Mouse (Mus musculus) hindbrain, embryonic 16.5 days (tissue): ENCODE results near the gene Dennd2a. TPM values are rescaled to one million over a fixed set of nuclear protein-coding genes. Genes with fewer than 3 reads are reported as not detected.
"Not testable (repeated sequence)": the region's sequence is repeated elsewhere in the genome, so short reads cannot be mapped to it uniquely, and the experiment has no call there.

Source experiments
- ATAC-seq: fragments of 200-750 bp; cut with Nextera tagmentation; 2 replicates; pipeline ENCODE4 v1.8.0; 2017; ENCODE audit warnings: moderate TSS enrichment, moderate library complexity
- H3K27ac ChIP-seq: fragments of 300-500 bp; sonication (generic); 2 replicates; pipeline ENCODE4 v1.5.1; 2014; ENCODE audit warnings: low read depth, mild to moderate bottlenecking, control low read depth, low read length, moderate library complexity
- H3K27me3 ChIP-seq: fragments of 300-500 bp; sonication (generic); replicated peaks from 2 replicates; pipeline ENCODE4 v1.6.1; 2014; ENCODE audit warnings: low read length; ENCODE audit not compliant: control insufficient read depth, insufficient read depth
- H3K36me3 ChIP-seq: fragments of 300-500 bp; sonication (generic); 2 replicates; pipeline ENCODE4 v1.6.1; 2014; ENCODE audit warnings: mild to moderate bottlenecking, low read length, moderate library complexity, mixed read lengths; ENCODE audit not compliant: control insufficient read depth, insufficient read depth
- H3K4me1 ChIP-seq: fragments of 300-500 bp; sonication (generic); 2 replicates; pipeline ENCODE4 v1.6.1; 2014; ENCODE audit warnings: low read depth, low read length; ENCODE audit not compliant: control insufficient read depth, insufficient read depth
- H3K4me2 ChIP-seq: fragments of 300-500 bp; sonication (generic); 2 replicates; pipeline ENCODE4 v1.6.1; 2014; ENCODE audit warnings: mild to moderate bottlenecking, low read length, control low read depth, moderate library complexity
- H3K4me3 ChIP-seq: fragments of 300-500 bp; sonication (generic); 2 replicates; pipeline ENCODE4 v1.5.1; 2014; ENCODE audit warnings: mild to moderate bottlenecking, low read length, control low read depth, moderate library complexity
- H3K9ac ChIP-seq: fragments of 300-500 bp; sonication (generic); 2 replicates; pipeline ENCODE4 v1.6.1; 2014; ENCODE audit warnings: low read depth, mild to moderate bottlenecking, control low read depth, low read length, moderate library complexity
- H3K9me3 ChIP-seq: fragments of 300-500 bp; sonication (generic); 2 replicates; pipeline ENCODE4 v1.6.1; 2014; ENCODE audit warnings: mild to moderate bottlenecking, low read length, moderate library complexity; ENCODE audit not compliant: control insufficient read depth
- WGBS: fragments of 180-500 bp; shearing (Covaris S2); extraction: QIAGEN DNeasy Blood & Tissue Kit; methylation state at CpG from one replicate; pipeline ENCODE4 v1.1.7; 2014; 5-methylcytosine and 5-hydroxymethylcytosine counted together
- polyA plus RNA-seq: library from polyadenylated mRNA; unstranded; fragments of >200 nt; fragmentation: Nextera tagmentation; extraction: Ambion mirVana; gene quantifications from 2 replicates; pipeline ENCODE4 v1.2.1, GENCODE M21; 2015

Dennd2a gene
- polyA plus RNA-seq, 1 experiment from 2014 or later: 12.8 TPM

DNA sequence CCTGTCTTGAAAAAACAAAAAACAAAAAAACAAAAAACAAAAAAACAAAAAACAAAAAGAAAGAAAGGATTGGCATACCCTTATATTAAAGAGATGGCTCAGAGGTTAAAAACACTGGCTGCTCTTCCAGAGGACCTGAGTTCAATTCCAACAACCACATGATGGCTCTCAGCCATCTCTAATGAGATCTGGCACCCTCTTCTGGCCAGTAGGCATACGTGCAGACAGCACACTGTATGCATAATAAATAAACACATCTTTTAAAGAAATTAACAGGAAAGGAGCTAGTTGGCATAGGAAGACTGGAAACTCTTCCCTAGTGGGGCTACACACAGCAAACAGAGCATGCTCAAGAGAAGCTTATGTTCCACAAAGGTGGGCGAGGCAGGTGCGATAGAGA, 106.6 kb downstream of the Dennd2a start:
- H3K9ac ChIP-seq: no peak overlapping the region
- H3K27me3 ChIP-seq: no peaks in the 10 kb centered on the region
- H3K4me3 ChIP-seq: no peak overlapping the region
- H3K9me3 ChIP-seq: no peaks in the 10 kb centered on the region
- no peaks in the 10 kb centered on the region for H3K36me3 ChIP-seq
- no peak overlapping the region for H3K4me2 ChIP-seq
- WGBS: 76% methylated on average over 3 of the region's 3 CpGs
- no peak overlapping the region for H3K27ac ChIP-seq
- H3K4me1 ChIP-seq: no peaks in the 10 kb centered on the region
- ATAC-seq: no peak

DNA sequence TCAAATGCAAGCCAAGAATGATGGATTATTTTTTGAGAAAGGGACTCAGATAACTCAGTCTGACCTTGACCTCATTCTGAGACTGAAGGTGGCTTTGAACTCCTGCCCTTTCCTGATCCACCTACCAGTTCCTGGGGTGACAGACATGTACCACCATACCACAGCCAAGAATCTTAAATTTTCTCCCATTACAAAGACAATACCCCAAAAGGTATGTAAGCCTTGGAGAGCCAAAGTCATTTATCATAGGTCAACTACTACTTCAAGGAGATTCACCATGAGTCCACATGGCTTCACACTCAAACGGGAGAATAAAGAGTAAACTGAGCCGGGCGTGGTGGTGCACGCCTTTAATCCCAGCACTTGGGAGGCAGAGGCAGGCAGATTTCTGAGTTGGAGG, 107.1 kb downstream of the Dennd2a start:
- H3K27me3 ChIP-seq: no peaks in the 10 kb centered on the region
- H3K36me3 ChIP-seq: no peaks in the 10 kb centered on the region
- no peak overlapping the region for H3K27ac ChIP-seq
- no peak overlapping the region for H3K4me3 ChIP-seq
- 94% methylated on average over 4 of the region's 4 CpGs for WGBS
- H3K9me3 ChIP-seq: no peaks in the 10 kb centered on the region
- no peaks in the 10 kb centered on the region for H3K4me1 ChIP-seq
- ATAC-seq: no peak
- no peak overlapping the region for H3K4me2 ChIP-seq
- no peak overlapping the region for H3K9ac ChIP-seq

DNA sequence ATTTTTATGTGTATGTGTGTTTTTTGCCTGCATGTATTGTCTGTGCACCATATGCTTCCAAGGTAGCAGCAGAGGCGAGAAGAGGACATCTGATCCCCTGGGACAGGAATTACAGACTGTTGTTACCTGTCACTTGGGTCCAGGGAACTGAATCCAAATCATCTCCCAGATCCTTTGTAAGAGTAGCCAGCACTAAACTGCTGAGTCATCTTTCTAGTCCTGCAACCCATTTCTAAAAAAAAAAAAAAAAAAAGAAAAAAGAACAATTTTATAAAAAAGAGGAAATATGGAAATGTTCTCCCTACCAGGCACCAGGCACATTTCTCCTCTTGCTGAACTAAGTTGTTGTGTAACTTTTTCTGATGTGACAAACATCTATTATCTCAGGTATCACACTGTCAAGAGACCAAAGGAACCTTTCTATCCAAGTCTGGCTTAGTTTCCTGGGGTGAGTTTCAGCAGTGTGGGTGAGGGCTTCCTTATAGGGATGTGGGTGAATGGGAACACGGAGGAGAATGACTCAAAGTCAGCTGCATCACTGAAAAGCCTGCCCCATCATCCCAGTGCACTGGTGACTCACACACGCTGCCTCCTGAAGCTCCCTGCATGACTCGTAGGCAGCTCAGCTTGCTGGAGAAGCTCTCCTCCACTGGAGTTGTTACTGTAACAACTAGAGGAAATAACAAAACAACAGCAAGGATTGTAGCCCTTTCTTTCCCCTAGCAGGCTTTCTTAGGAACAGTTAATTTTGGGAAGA, 110.1 kb downstream of the Dennd2a start:
- Histone ChIP-seq H3K9me3 (no peaks in the 10 kb centered on the region), H3K4me3 (no peak overlapping the region), H3K4me2 (no peak overlapping the region), H3K9ac (no peak overlapping the region), H3K36me3 (no peaks in the 10 kb centered on the region), H3K4me1 (no peaks in the 10 kb centered on the region), H3K27me3 (no peaks in the 10 kb centered on the region), H3K27ac (no peak overlapping the region)
- ATAC-seq: no peak
- WGBS: 57% methylated on average over 4 of the region's 4 CpGs

DNA sequence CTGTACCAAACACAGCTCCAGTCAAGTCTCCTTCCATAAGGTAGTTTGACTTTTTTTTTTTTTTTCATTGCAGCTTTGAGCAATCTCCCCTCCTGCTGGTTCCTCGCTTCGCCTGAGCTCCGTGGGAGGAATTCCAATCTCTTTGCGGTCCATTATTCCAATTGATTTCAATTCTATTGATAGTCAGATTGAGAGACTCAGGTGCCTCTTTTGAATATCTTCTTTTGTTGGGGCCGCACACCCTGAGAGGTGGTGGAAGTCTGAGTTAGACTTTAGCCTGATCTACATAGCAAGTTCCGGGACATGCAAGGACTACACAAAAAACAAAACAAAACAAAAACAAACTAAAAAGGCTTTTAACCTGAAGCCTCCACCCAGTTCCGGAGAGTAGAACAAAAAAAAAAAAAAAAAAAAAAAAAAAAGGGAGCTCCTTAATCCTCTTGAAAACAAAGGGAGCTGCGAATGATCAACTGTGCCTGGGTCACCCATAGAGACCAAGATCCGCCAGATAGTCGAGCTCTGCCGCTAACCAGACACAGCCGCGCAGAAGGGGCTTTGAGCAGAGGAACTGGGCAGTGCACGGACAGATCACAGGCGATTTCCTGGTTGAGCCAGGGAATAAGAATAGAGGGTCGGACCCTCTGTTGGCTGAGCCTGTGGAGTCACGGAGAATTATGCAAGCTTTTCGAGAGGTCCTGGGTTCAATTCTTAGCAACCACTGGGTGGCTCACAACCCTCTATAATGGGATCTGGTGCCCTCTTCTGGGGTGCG, 111.7 kb downstream of the Dennd2a start:
- no peaks in the 10 kb centered on the region for H3K36me3 ChIP-seq
- ATAC-seq: no peak
- H3K9me3 ChIP-seq: no peaks in the 10 kb centered on the region
- no peaks in the 10 kb centered on the region for H3K4me1 ChIP-seq
- H3K27ac ChIP-seq: no peak overlapping the region
- H3K27me3 ChIP-seq: no peaks in the 10 kb centered on the region
- 7% methylated on average over 19 of the region's 19 CpGs for WGBS
- H3K4me3 ChIP-seq: peak overlapping the region; percentile 18; the same call in 1 of the 2 replicates
- H3K9ac ChIP-seq: no peak overlapping the region
- peak overlapping the region; percentile 42 for H3K4me2 ChIP-seq

DNA sequence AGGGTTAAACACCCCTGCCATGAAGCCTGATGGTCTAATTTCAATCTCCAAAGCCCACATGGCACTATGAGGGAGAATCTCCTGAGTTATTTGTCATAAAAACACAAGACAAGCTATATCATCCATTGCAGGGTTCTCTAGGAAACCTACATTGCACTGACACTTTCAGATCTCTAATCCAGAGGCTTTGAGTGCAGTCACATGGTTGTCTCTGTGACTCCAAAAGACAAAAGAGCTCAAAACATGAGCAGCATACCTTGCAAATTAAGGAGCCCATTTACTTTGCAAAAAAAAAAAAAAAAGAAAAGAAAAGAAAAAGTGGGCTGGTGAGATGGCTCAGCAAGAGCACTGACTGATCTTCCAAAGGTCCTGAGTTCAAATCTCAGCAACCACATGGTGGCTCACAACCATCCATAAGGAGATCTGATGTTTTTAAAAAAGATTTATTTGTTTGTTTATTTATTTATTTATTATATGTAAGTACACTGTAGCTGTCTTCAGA, 114.8 kb downstream of the Dennd2a start:
- Histone ChIP-seq H3K4me2 (no peak overlapping the region), H3K36me3 (no peaks in the 10 kb centered on the region), H3K27me3 (no peaks in the 10 kb centered on the region), H3K9me3 (no peaks in the 10 kb centered on the region), H3K27ac (no peak overlapping the region), H3K9ac (no peak overlapping the region), H3K4me1 (no peaks in the 10 kb centered on the region), H3K4me3 (no peak overlapping the region)
- ATAC-seq: no peak

DNA sequence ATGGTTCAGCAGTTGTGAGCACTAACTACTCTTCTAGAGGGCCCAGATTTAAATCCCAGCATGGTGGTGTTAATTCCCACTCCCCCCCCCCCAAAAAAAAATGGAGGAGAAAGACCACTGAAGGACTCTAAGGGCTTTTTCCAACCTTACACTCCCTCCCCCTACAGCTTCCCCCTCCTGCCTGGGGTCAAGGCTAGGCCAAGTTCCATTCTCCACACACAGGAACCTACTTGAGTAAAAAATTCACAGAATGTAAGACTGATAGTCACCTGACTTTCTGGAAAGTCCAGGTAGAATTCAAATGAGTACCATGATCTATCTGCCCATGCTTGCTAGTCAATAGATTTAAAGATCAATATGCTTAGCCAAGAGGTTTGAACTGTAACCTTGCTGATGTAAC, 117.5 kb downstream of the Dennd2a start:
- no peak overlapping the region for H3K4me2 ChIP-seq
- H3K9me3 ChIP-seq: no peaks in the 10 kb centered on the region
- H3K4me3 ChIP-seq: no peak overlapping the region
- H3K9ac ChIP-seq: no peak overlapping the region
- no peak for ATAC-seq
- no peaks in the 10 kb centered on the region for H3K4me1 ChIP-seq
- H3K27ac ChIP-seq: no peak overlapping the region
- no peaks in the 10 kb centered on the region for H3K27me3 ChIP-seq
- no peaks in the 10 kb centered on the region for H3K36me3 ChIP-seq

DNA sequence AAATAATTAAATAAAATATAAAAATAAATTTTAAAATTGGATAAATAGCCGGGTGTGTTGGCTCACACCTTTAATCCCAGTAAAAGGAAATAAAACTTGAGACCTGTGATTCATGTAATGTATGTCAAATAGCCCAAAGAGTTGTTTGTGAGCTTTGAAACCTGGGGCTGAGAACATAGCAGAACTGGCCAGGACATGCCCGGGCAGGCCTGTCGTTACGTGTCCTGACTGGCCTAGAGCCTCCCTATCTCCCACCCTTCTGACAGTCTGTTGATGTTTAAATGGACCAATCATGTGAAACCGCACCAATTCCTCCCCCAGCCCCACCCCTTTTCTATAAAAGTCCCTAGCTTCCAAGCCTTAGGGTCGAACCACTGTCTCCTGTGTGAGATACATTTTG, 120.1 kb downstream of the Dennd2a start:
- not testable (repeated sequence) for H3K9me3 ChIP-seq, H3K4me2 ChIP-seq, H3K27me3 ChIP-seq, H3K36me3 ChIP-seq, H3K27ac ChIP-seq, H3K4me1 ChIP-seq, ATAC-seq, H3K9ac ChIP-seq, H3K4me3 ChIP-seq
- 95% methylated on average over 6 of the region's 6 CpGs for WGBS

DNA sequence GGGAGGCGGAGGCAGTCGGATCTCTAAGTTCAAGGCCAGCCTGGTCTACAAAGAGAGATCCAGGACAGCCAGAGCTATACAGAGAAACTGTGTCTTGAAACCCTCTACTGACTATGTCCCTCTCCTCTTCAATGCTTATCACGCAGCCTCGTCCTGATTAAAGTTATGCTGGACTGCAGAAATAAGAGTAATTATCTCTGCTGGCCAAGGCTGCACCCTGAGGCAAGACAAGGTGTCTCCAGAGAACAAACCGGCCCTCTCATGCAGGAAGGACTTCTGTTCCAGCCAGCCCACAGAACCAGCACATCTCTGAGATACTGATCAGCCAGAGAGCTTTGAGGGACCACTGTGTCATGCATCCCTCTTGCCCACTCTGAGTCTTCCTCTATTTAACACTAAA, 121.8 kb downstream of the Dennd2a start:
- WGBS: 68% methylated on average over 5 of the region's 5 CpGs
- ATAC-seq: no peak

DNA sequence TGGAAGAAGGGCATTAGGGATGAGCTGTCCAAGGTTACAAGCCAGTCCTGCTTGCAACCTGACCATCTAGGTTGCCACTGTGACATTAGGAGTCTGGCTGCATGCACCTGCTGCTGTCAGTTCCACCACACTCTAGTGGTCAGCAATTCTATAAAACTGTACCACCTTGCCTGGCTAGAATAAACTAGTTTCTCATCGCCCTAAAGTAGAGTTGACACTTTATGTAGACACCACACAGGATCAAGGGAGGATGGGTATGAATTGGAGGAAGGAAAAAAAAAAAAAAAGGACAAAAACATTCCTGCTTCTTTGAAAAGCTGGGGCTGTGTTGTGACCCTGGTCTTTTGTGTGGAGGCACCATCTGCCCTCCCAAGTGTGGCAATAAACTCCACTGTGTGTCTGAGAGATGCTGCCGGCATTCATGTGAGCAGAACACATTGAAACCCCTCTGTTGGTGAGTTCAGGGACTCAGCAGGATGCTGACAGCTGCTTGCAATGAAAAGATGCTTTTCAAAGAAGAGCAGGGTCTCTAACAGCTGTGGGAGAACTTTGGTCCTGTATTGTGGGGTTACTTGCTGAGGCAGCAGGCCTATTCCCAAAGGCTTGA, 122.7 kb downstream of the Dennd2a start:
- no peak overlapping the region for H3K4me3 ChIP-seq
- 13% methylated on average over 2 of the region's 2 CpGs for WGBS
- no peaks in the 10 kb centered on the region for H3K4me1 ChIP-seq
- no peak for ATAC-seq
- H3K36me3 ChIP-seq: no peaks in the 10 kb centered on the region
- H3K27me3 ChIP-seq: no peaks in the 10 kb centered on the region
- H3K27ac ChIP-seq: no peak overlapping the region
- H3K9me3 ChIP-seq: no peaks in the 10 kb centered on the region
- no peak overlapping the region for H3K9ac ChIP-seq
- H3K4me2 ChIP-seq: no peak overlapping the region

More for the DNA sequence above, 121.8 kb downstream of the Dennd2a start:
- H3K27ac ChIP-seq: no peak overlapping the region
- no peak overlapping the region for H3K4me2 ChIP-seq
- no peak overlapping the region for H3K4me3 ChIP-seq
- no peaks in the 10 kb centered on the region for H3K4me1 ChIP-seq
- H3K27me3 ChIP-seq: no peaks in the 10 kb centered on the region
- H3K9ac ChIP-seq: no peak overlapping the region
- H3K36me3 ChIP-seq: no peaks in the 10 kb centered on the region
- no peaks in the 10 kb centered on the region for H3K9me3 ChIP-seq
